Mouse (Mus musculus): ENCODE measurements at regions not wholly inside any gene's neighbourhood (a gene's known extent, or its start where the extent isn't known, plus 50 kb on each side); places are given as distances from the start of the nearest gene placed in this dataset.

DNA sequence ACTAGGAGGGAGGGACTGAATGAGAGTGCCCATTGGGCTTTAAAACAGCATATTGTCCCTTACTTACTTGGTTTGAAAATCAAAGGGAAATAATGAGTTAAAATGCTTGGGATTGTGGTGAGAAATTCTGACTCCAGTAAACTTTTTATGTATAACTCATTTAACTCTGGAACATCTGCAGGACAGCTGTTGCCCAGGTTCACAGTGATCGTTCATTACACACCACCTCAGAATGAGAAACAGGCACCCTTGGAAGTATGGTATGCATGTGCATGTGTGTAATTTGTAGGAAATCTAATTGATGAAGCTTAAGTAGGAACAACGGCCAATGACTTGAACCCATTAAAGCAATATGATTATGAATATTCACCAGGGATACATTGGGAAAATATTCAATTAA is 210.4 kb upstream of the Thbs1 start:
- peak; percentile 46 for DNase-seq (ENCODE audit: extremely low spot score, low read depth, low spot score)

DNA sequence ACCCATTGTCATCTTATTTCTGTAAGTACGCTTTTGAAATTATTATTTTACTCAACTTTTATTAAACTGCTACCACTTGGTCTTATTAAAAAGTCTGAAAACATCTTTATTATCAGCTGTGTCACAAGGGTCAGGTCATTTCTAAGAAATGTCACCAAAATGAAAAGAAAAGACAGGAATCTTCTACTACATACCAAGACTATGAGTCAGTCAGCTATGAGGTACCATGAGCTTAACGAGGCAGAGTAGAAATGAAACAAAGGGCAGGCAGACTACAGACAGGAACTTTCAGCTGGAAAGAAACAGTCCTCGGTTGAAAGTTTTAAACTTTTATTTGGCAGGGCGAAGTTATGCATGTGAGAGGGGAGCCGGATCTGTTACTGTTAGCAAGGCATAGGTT is 208.8 kb upstream of the Thbs1 start:
- DNase-seq (ENCODE audit: extremely low spot score, low read depth, low spot score) = no peak

DNA sequence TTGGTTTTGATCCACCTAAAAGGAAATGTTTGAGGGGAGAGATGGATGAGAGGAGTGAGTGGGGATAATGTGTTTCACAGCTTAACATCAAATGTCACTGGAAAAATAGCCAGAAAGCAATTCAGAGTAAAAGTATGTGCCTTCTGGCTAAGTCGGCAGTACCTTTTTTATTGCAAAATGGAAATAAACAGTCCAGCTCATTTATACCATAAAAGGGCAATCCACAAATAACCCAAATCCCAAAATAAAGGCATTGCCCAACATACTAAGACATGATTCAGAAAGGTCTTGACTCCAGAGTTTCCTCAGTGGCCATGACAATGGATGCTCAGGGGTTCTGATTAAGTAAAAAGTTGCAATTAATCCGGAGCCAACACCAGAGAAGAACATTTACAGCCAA is 208.0 kb upstream of the Thbs1 start:
- DNase-seq (ENCODE audit: extremely low spot score, low read depth, low spot score) = no peak

DNA sequence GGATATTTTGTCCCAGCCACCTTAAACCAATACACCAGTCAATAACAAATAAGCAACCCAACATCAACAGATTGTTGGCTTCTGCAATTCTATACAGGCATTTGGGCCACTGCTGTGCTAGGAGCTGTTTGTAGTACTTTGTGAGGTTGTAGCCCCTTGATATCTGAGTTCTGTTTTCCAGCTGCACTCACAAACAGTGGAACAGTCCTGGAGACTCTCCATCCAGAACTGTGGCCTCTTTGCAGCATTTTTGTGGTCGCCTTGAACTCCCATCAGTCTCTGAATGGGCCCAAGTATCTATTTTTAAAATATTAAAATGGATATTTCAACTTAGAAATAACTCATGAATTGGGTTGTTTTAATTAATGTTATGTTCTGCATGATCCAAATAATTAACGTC is 205.2 kb upstream of the Thbs1 start:
- DNase-seq (ENCODE audit: extremely low spot score, low read depth, low spot score) = no peak

DNA sequence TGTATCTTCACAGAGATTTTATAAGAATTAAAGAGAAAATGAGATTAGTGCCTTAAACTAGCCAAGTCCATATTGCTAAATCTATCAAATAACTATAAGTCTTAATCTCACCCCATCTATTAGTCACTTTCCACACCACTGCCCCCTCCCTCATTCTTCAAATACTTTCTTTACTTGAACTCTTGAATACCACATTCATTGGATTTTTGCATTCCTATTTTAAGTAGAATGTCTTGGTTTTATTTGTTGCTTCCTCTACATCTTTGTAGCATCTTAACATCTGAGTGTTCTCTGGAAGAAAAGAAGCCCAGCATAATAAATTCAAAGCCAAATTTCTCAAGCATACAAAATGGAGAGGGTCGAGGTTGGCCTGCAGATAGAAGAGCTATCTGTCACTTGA is 200.9 kb upstream of the Thbs1 start:
- DNase-seq (ENCODE audit: extremely low spot score, low read depth, low spot score) = no peak

DNA sequence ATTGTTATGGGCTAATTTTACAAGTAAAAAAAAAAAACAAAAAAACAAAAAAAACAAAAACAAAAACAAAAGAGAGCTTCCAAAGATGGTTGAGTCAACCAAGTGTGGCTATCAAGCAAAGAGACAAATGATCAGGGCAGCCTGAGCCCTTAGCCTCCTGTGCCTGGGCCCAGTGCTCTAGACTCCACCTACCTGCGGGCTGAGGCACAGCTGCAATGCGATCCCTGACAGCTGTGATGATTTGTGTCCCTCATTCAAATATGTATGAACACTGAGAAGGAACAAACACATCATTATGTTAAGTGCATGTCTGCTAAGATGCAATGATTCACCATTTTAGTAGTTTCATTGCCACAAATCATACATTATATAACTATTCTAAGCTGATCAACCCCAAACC is 199.0 kb upstream of the Thbs1 start:
- no peak for DNase-seq (ENCODE audit: extremely low spot score, low read depth, low spot score)

DNA sequence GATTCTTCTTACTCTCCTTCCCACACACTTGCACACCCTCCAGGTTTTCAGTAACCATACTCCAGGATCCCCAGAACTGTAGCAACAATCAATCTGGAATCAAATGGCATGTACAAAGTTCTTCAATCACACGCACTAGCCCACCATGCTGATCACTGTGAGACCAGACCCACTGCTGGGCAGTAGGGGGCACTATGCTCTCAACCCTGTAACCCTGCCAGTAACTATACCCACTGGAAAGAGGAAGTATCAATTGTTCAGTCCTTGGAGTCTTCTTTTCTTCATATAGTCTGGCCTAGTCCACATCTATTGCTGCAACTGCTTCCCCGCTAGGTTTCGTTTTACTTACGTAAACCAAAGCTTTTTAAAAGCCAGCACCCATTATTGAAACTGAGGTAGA is 197.8 kb upstream of the Thbs1 start:
- DNase-seq (ENCODE audit: extremely low spot score, low read depth, low spot score) = no peak

DNA sequence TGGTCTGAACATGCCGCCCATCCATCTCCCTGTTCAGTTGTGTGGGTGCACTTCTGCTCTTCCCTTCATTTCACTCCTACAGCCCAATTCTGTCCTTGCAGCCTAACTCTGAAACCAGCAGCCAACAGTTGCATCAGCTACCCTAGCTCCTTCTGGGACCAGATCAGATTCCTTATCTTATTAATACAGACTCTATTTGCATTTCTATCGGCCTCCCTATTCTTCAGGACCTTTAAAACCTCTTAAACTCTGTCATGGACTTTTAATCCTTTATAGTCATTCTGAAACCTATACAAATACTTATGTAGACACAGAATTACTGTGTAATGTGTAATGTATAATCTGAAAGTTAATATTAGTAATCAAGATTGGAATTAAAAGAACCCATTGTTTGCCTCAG is 195.9 kb upstream of the Thbs1 start:
- no peak for DNase-seq (ENCODE audit: extremely low spot score, low read depth, low spot score)

DNA sequence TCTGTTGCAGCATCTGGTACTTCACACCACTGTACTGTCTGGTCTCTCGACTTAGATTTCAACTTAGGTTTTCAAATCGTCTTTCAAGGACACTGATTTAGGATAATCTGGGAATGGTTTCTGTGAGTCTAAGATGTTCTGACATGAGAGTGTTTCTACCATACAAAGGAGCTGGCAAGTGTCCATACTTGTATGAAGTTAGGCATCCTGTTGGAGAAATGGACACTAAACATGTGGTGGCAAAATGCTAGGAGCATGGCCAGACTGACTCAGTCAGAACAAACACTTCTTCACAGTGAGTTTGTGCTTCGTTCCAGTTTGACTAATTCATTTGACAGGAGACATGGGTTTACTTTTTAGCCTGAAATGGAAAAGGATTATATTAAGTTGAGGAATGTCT is 194.5 kb upstream of the Thbs1 start:
- no peak for DNase-seq (ENCODE audit: extremely low spot score, low read depth, low spot score)

DNA sequence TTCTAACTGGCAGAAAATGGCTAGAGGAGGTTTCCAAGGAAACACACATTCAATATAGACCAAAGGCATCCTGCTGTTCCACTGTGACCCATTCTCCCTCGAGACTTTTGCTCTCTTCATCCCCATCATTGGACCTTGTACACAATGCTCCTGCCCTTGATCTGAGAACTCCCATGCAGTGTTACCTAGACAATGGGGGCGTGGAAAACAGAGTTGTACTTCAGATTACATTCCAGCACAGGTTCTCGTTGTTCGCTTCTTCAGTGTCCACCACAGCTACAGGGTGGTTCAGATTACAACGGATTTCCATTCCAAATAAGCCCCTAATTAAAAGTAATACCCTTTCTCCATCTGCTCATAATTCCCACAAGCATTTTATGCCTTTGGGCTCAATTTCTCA is 186.8 kb upstream of the Thbs1 start:
- DNase-seq (ENCODE audit: extremely low spot score, low read depth, low spot score) = no peak

DNA sequence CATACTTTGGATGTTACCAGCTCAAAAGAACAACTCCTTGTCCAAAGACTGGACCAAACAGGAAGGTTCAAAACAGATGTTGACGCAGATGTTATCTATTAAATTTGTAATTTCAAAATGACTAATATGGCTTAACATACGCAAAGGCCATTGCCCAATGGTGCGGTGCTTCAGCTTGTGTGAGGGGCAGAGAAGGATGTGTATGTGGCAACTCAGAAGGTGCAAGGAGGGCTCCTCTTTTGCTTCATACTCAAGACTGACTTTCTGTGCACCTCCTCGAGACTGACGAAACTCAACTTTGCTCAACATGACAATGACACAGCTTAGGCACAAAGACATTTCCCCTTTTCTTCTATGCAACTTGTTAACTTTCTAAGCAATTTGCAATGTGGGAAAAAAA is 186.3 kb upstream of the Thbs1 start:
- no peak for DNase-seq (ENCODE audit: extremely low spot score, low read depth, low spot score)

DNA sequence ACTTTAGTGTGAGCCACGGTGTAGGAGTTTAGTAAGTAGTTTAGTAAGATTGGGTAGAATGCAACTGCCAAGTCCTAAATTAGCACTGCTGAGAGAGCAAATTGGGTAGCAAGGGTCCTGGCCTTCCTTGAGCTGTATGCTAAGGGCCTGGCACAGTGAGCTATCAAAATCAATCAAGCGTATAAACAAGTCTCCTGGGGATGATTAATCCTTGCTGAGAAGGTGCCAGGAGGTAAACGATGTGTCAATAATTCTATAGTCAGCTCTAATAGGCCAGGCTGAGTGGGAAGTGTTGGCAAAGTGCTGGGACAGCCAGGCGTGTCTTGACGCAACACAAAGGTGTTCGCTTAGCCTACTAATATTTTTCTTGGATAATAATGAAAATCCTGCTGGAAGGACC is 183.6 kb upstream of the Thbs1 start:
- no peak for DNase-seq (ENCODE audit: extremely low spot score, low read depth, low spot score)

DNA sequence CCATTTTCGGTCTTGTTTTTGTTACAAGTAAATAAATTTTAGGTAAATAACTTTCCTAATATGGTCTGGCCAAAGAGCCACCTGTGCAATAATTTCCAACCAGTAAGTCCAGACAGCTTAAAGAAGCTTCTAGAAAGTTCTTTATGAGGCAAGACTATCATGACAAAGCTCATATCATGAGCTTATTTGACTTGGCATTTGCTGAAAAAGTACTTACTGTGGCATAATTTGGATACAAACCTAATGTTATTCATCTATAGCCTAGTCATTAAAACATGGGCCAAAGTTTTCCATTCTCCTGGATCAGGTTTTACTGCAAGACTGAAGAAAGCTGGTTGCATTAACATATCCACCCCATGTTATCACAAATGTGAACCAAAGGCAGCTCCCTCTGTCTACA is 182.1 kb upstream of the Thbs1 start:
- no peak for DNase-seq (ENCODE audit: extremely low spot score, low read depth, low spot score)

DNA sequence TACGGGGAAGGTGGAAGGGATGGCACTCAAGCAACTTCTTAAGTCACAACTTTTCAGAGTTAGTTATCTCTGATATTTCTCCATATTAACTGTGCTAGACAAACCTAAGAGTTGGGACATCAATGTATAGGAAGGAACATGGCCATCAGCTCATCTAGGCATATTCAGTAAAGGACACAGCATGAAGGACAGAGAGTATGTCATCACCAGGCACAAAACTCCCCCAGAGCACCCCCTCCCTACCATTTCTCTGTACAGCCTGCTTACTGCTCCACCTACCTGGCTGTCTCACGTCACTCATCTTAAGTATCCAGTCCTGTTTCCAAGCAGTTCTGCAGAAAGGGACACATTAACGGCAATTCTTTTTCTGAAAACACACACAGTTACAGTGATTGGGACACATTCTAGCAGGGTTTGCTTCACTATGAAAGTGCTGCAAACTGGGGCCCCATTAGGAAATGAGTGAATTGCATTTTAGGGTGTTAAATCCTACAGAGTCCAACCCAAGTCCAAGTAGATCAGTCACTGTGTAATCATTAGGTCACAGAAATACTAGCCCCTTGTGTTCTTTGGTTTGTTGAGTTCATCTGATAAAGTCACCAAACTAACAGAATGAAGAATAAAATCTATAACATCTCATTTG is 180.7 kb upstream of the Thbs1 start:
- DNase-seq (ENCODE audit: extremely low spot score, low read depth, low spot score) = no peak

DNA sequence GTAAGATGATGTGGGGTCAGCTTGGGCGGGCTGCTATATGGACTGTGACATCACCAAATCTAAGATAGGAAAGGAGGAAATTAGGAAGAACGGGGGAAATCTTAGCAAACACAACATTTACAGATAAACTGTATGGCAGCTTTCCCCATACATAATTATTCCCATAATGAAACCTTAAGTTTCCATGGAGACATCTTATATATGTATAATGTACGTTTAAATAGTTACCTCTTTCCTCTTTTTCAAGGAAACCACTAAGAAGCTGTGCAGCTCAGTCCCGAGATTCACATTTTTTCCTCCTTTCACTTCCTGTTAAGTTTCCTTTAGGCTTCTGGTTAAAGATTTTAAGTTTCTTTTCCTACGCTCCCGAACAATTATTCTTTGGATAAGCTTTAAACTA is 175.1 kb upstream of the Thbs1 start:
- no peak for DNase-seq (ENCODE audit: extremely low spot score, low read depth, low spot score)

DNA sequence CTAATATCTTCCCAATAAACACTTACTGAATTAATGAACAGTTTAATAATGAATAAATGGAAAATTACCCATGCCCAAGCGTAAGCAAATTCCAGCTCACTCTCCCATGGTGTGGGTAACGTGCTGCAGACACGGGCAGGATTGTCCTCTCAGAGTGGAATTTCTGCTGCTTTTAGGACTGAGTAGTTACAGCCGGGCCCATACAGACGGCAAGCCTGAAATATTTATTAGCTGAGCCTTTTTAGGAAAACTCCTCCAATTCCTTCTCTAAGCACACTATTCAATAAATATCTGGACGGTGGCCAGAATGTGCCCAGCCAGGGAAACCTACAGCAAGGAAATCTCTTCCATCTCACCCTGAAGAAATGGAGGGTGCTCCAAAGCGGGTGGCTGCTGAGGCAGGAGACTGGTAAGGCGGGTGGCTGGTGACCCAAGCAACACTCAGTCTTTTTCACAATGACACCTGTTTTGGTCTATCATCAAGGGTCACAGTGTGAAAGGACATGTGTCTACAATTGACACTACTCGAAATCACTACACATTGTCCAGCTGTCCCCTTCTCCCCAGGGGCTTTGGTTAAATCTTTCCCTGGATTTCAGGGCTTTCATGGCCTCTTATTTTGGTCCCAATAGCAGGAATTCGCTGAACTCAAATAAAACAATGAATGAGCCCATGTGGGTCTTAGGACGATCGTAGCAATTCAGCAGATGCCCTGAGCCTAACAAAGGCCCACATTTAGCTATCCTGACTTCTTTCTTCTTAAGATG is 173.2 kb upstream of the Thbs1 start:
- no peak for DNase-seq (ENCODE audit: extremely low spot score, low read depth, low spot score)

DNA sequence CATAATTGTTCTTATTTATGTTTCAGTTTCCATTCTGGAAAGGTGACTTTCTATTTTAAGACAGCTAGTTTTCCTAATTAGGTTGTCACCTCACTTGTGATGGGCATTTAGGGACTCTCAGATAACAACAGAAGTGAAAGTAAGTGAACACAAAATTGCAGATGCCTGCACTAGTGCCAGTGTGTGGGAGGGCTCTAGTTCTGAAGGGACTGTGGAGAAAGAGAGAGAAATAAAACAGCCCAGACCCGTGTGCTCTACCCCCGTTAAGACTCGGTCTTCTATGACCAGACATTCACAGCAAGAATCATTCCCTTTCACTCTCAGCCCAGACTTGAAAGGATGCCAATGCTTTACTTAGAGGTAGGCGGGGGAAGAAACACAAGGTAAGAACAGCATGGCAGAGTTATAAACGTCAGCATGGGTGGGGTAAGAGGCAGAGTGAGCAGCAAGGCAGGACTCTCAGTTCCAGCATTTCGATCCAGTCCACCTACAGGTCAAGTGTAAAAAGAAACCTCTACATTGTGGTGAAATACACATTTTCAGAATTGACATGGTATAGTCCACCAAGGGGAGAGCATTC is 170.1 kb upstream of the Thbs1 start:
- DNase-seq (ENCODE audit: extremely low spot score, low read depth, low spot score) = no peak

DNA sequence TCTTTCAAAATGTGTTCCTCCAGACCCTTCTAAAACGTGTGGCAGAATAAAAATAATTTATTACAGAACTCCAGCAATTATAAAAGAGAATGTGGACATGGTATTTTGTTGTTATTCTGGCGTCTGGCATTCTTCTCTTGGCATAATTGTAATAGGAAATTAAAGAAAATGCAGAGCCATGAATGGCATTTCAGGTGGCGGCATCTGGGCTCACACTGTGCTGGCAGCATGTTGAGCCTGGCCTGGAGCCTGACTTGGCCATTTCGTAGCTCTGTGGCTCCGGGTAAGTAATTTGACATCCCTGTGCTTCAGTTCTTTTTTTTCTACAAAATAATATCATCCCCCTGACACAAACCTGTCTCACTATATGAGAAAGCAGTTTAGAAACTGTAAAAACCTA is 168.0 kb upstream of the Thbs1 start:
- no peak for DNase-seq (ENCODE audit: extremely low spot score, low read depth, low spot score)

DNA sequence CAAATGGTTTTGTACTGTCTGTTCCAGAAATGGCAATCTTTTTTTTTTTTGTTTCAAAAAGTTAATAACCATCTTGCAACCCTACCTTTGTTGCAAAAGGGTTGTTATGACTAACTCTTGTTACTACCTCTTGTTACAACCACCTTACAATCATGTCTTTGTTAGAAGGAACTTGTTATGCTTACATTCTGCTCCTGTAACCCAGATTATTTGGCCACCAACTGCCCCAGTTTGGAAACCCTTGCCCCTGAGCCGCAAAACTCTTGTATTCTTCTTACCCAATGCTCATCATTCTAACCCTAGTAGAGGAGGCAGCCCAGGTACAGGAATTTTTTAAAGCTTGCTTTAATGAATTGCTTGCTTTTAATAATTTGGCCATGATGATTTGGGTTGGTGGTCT is 167.4 kb upstream of the Thbs1 start:
- DNase-seq (ENCODE audit: extremely low spot score, low read depth, low spot score) = no peak

DNA sequence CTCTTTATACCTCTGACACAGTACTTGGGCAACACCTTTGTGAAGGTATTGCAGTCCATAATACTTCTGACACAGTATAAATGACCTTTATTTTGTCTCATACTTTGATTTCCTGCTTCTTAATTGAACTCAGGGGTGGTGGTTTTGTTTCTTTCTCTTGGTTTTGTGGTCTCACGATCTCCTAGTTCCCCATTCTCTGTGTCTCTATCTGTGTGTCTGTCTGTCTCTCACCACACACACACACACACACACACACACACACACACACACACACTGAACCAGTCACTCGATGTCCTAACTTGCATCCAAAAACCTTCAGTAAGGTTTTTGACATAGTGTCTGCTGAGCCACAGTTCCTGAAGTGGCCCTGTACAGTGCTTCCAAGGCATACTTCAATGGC is 166.7 kb upstream of the Thbs1 start:
- DNase-seq (ENCODE audit: extremely low spot score, low read depth, low spot score) = no peak

DNA sequence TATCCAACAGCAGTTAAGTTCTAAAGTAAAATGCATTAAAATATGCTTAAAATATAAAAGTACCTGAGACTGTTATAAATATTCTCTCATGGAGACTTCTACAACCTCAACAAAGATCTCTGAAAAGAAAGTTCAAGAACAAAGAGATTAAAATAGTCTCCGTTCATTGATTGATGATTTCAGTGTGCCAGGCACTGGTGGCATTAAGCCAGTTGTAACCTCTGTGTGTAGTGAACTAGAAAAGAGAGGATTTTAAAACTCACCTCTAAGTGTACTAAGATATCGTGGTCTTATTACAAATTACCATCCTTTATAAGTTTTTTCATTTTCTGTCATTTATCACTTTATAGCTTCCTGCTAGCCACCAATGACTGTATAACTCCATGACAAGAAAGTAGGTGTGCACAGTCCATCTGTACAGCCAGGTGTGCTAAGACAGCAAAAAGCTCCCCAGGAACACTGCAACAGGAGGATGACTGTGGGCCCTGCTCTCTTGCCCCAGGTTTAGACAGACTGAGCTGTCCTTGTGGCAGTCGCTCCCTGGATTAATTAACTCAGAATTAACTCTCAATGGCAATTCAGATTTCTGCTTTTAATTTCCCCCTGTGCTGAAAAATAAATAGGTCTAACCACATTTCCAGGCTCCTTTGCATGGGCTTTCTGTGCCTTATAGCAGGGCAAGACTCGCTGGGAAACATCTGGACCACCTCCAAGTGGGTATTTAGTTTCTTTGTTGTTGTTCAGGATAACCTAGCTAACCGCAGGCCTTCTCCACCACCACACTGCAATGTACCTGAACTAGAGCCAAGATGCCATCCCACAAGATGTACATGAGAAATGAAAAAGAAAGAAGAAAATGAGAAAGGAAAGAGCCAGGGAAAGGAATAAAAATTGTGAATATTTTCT is 161.0 kb upstream of the Thbs1 start:
- DNase-seq (ENCODE audit: extremely low spot score, low read depth, low spot score) = no peak

DNA sequence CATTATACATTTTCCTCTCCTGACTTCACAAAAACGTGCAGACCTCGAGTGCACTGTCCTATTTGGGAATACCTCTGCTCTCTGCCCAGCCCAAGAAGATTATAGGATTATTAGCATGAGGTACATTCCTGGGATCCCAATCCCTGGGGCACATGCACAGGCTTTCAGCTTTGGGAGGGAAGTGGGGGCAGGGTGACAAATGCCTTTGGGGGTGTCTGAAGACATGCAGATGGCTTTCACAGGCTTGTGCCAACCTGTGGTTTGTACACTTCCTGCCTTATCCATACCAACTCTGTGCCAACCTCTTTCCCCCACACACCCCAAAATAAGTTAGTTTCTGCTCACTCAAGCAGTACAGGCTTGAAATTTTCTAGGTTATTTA is 160.3 kb upstream of the Thbs1 start:
- no peak for DNase-seq (ENCODE audit: extremely low spot score, low read depth, low spot score)

Measured in hindlimb bud, embryonic 11.5 days (tissue).